Mouse (Mus musculus) cerebellum, adult 2 months (tissue): Measurements from ENCODE around the gene Mpv17. TPM values are rescaled to one million over a fixed set of nuclear protein-coding genes. Genes with fewer than 3 reads are reported as not detected.

Source experiments
- DNase-seq, 2 experiments: peaks; one replicate each; pipeline ENCODE4 v3.0.0; 2021
- H3K27ac ChIP-seq: fragments of 200-500 bp; 2 replicates; pipeline ENCODE4 v1.5.1; 2012; ENCODE audit warnings: low read length, control low read depth, inconsistent platforms; ENCODE audit not compliant: insufficient read depth
- H3K27me3 ChIP-seq: fragments of 200-500 bp; 2 replicates; pipeline ENCODE4 v1.6.1; 2012; ENCODE audit warnings: inconsistent platforms, mild to moderate bottlenecking, low read length, moderate library complexity; ENCODE audit not compliant: control insufficient read depth, insufficient read depth
- H3K4me1 ChIP-seq: fragments of 200-500 bp; 2 replicates; pipeline ENCODE4 v1.6.1; 2011; ENCODE audit warnings: low read length; ENCODE audit not compliant: control insufficient read depth, insufficient read depth
- H3K4me3 ChIP-seq: fragments of 200-500 bp; replicated peaks from 2 replicates; pipeline ENCODE3; 2011; ENCODE audit warnings: mild to moderate bottlenecking, low read depth, low read length, control low read depth; ENCODE audit not compliant: insufficient read depth
- CTCF ChIP-seq: fragments of 200-500 bp; IDR thresholded peaks from 2 replicates; pipeline ENCODE4 v1.5.1; 2011; ENCODE audit warnings: low read depth, mild to moderate bottlenecking, control low read depth, low read length, moderate library complexity, borderline replicate concordance; ENCODE audit not compliant: insufficient read depth
- POLR2A ChIP-seq: fragments of 200-500 bp; IDR thresholded peaks from 2 replicates; pipeline ENCODE4 v1.6.1; 2011; ENCODE audit warnings: low read length, control low read depth, borderline replicate concordance; ENCODE audit not compliant: insufficient read depth
- WGBS: fragments of 180-500 bp; shearing (Covaris S2); methylation state at CpG from one replicate; pipeline ENCODE4 v1.1.7; 2018; 5-methylcytosine and 5-hydroxymethylcytosine counted together
- polyA plus RNA-seq: library from polyadenylated mRNA; depleted of rRNA; stranded (reverse); fragments of >200 nt; gene quantifications from 2 replicates; pipeline ENCODE4 v1.2.3, GENCODE M21; 2012

Gene Mpv17
- polyA plus RNA-seq, 1 experiment, result 91.1 TPM

DNA sequence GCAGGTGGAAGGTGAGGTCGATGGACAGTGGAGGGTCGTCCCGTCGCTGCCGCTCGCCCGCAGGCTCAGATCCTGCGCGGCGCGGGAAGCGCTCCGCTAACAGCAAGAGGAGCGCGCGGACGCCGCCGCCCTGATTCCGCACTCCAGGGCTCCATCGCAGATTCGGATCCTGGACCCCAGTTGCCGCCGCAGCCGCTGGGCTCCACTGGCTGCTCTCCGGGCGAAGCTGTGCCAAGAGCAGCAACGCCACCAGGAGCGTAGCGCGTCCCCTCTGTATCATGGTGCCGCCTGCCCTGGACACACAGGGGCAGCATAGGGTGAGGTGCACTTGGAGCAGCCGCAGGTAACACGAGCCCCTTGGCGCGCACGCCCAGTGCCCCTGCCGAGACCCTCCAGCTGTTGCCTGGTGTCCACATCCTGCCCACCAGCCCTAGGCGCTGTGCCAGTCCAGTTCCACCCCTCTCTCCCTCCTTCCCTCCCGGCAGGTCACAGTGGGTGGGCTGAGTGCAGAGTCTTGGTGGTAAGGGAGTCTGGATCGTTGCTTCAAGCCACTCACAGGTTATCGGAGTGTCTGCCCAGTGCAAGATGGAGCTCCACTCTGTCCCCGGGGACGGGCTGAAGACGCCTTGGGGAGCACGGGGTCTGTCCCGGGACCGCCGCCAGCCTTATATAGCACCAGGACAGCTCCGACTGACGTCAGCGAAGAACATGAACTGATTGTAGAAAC, 15.6 kb downstream of the Mpv17 start, which contains the start of gene Ucn:
Gene Ucn, minus strand, starts transcription at position 589 of the 727 bp plus-strand sequence.
- Histone ChIP-seq H3K27ac (no peak within 1 kb of the TSS), H3K4me1 (no peaks in the 10 kb centered on the region), H3K4me3 (peak within 1 kb of the TSS; percentile 24), H3K27me3 (peaks cover 7% of the 10 kb centered on the region; the same call in 1 of the 2 replicates)
- no peak for DNase-seq
- under 1% methylated on average over 52 of the region's 52 CpGs for WGBS
- TF ChIP-seq POLR2A (no peak), CTCF (no peak)

DNA sequence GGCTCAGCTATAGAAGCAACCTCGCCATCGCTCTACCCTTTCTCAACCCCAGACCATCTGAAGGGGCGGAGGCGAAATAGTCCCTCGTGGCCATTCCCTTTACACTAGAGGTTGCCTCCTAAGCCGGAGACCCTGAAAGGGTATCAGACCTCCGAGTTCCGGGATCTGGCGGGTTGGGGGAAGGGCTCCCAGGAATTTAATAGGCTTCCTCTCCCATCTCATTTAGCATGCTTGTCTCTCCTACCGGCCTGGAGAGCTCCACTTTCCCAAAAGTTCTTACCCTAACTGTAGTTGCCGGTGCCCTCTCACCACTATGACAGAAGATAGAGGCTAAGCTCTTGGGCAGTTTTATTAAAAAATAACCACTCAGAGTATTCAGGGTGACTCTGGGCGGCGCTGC, 16.4 kb downstream of the Mpv17 start:
- no peak overlapping the region for H3K4me3 ChIP-seq
- TF ChIP-seq POLR2A (no peak), CTCF (no peak)
- 1% methylated on average over 13 of the region's 13 CpGs for WGBS
- no peak overlapping the region for H3K27ac ChIP-seq
- no peaks in the 10 kb centered on the region for H3K4me1 ChIP-seq
- H3K27me3 ChIP-seq, result peaks cover 7% of the 10 kb centered on the region; the same call in 1 of the 2 replicates
- no peak for DNase-seq

DNA sequence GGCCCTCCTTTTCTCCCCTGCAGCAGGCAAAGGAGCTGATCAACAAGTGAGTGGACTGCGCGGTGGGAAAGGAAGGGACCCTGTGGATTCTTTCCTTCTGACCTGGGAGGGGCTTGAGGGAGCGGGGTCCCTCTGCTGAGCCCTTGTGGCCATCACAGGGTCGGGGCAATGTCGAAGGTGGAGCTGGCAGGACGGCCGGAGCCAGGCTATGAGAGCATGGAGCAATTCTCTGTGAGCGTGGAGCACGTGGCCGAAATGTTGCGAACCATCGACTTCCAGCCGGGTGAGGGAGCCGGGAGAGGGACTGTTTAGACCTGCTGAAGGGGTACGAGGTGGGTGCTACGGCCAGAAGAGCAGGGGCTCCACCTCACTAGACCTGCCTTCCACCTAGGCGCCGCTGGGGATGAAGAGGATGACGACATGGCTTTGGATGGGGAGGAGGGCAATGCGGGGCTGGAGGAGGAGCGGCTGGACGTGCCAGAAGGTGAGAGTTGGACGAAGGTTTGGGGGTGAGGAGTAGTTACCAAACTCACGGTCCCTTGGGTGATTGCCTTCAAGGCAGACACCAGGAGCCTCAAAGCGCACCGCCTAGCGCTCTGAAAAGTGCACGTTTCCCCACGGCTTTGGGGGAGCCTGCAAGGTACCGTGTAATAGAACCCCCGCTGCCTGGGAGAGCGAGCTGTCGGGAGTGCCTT, 17.2 kb downstream of the Mpv17 start:
- WGBS, result under 1% methylated on average over 33 of the region's 33 CpGs
- no peak overlapping the region for H3K4me3 ChIP-seq
- H3K27ac ChIP-seq, result no peak overlapping the region
- no peak for DNase-seq
- H3K4me1 ChIP-seq, result no peaks in the 10 kb centered on the region
- TF ChIP-seq POLR2A, result no peak
- TF ChIP-seq CTCF, result no peak
- H3K27me3 ChIP-seq, result peaks cover 7% of the 10 kb centered on the region; the same call in 1 of the 2 replicates

DNA sequence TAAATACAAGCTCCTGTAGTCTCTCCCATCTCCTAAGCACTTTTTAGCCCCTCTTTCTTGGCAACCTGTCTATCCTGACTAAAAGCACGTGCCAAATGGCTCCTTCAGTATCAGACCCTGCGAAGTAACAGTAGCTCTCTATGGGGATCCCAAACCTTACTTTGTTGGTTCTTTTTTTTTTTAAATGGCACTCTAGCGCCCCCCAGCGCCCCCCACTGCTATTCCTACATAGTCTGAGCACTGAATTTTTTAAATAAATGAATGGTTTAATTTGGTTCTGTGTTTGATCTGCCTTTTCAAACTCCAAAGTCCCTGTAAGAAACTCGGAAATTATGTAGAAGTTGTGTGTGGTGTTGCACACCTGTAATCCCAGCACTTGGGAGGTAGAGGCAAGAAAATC, 28.0 kb downstream of the Mpv17 start:
- no peak overlapping the region for H3K4me3 ChIP-seq
- no peaks in the 10 kb centered on the region for H3K27me3 ChIP-seq
- no peak overlapping the region for H3K27ac ChIP-seq
- DNase-seq, result no peak
- no peaks in the 10 kb centered on the region for H3K4me1 ChIP-seq
- 36% methylated on average over 5 of the region's 5 CpGs for WGBS
- TF ChIP-seq POLR2A (no peak), CTCF (no peak)

DNA sequence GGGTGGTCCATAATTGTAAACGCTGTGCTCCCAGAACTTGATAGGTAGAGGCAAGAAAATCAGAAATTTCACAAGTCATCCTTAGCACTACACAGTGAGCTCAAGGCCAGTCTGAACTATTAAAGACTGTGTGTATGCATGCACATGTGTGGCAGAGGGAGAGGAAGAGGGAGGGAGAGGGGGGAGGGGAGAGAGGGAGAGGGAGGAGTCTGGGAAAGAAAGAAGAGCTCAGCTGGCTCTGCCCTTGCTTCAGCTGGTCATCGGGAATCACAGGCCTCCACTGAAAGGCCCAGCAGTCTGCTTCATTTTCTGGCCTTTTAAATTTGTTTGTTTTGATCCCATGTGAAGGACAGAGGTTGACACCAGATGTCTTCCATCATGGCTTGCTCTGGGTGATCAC, 30.6 kb downstream of the Mpv17 start:
- DNase-seq, result no peak
- Histone ChIP-seq H3K4me3 (no peak overlapping the region), H3K27me3 (no peaks in the 10 kb centered on the region), H3K27ac (no peak overlapping the region), H3K4me1 (no peaks in the 10 kb centered on the region)
- WGBS, result 38% methylated on average over 2 of the region's 2 CpGs
- TF ChIP-seq POLR2A (no peak), CTCF (no peak)

DNA sequence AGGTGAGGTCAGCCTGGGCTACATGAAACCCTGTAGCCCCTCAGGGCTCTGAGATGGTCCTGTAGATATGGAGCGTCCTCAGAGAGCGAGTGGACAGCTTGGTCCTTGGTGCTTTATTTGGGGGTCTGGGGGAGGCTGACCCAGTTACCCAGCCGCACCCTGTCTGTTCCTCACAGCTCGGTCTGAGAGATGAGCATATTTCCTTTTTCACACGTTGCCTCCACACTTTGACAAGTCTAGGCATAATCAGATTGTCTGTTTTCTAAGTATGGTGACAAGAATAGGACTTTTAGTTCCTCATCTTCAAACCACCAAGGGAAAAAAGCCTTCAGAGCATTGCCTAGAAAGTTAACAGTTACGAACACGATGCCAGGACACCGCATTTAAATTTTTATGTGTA, 32.9 kb downstream of the Mpv17 start:
- 83% methylated on average over 8 of the region's 8 CpGs for WGBS
- DNase-seq, result no peak

DNA sequence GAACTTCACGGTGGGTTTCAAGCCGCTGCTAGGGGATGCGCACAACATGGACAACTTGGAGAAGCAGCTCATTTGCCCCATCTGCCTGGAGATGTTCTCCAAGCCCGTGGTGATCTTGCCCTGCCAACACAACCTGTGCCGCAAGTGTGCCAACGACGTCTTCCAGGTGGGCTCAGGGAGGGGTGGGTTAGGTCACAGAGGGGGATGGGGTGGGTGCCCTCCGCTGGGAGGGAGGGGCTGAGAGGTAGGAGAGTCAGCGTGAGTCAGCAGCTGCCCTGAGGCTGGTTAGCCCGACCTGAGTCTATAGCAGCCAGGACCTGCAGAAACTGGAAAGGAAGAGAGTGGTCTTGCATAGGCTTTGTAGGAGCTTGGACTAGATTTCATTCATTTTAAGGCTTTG, 37.1 kb downstream of the Mpv17 start:
- no peak for TF ChIP-seq POLR2A
- no peak for TF ChIP-seq CTCF
- no peak overlapping the region for H3K27ac ChIP-seq
- WGBS, result 29% methylated on average over 10 of the region's 10 CpGs
- DNase-seq, result no peak
- no peaks in the 10 kb centered on the region; the same call in 1 of the 2 replicates for H3K27me3 ChIP-seq
- no peak overlapping the region for H3K4me3 ChIP-seq
- no peaks in the 10 kb centered on the region for H3K4me1 ChIP-seq

More for the DNA sequence above, 32.9 kb downstream of the Mpv17 start:
- H3K27ac ChIP-seq, result no peak overlapping the region
- H3K4me1 ChIP-seq, result no peaks in the 10 kb centered on the region
- H3K4me3 ChIP-seq, result no peak overlapping the region
- no peak for TF ChIP-seq POLR2A
- no peak for TF ChIP-seq CTCF
- H3K27me3 ChIP-seq, result no peaks in the 10 kb centered on the region

DNA sequence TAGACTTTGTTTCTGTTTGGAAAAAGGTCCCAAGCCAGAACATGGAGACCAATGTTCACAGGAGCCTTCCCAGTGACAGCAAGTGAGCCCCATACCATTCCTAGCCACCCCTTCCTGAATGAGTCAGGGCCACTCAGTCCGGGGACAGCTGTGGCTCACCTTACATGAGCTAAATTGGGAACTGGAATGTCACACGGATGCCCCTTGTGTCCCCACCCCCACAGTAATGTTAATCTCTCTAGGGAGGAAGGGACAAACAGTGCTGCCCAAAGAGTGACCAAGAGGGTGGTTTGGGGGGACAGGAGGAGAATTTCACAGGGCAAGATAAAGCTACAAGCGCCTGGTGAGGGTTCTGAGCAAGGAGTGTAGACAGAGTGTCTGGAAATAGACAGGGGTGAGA, 37.7 kb downstream of the Mpv17 start, which contains the start of gene Trim54:
Gene Trim54, plus strand, starts transcription at position 359 of the 400 bp plus-strand sequence.
- Histone ChIP-seq H3K4me3 (no peak within 1 kb of the TSS), H3K27ac (no peak within 1 kb of the TSS), H3K4me1 (no peaks in the 10 kb centered on the region), H3K27me3 (no peaks in the 10 kb centered on the region; the same call in 1 of the 2 replicates)
- no peak for DNase-seq
- TF ChIP-seq CTCF (no peak), POLR2A (no peak)
- 58% methylated on average over 3 of the region's 3 CpGs for WGBS
